26 mouse cellular contexts compared by ENCODE assay signal in the genomic region with DNA sequence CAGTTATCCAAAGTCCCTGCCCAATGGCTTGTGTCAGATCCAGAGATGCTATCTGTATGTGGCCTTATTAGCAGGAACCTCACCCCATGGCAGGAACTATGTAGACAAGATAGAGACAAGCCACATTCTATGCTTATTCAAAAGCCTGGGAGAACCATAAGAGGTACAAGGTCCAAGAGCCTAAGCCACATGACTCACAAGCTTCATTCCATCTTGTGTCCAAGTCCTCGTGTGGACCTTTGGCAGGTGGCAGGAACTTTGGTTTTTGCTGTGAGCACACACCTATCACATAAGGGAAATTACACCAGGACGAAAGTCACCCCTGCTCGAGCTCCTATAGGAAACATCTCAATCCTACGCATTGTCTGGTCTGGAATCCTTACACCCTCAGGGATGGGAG.
"Had no signal": no experiment of that assay in that cellular context is flagged by ENCODE, and none has a peak within 500 bp of the region (broad histone marks: within the 10 kb centered on the region; RNA-seq: fewer than 3 reads in every experiment).

No protein-coding gene starts in this region.

- H3K36me3 ChIP-seq: hindbrain, embryonic 10.5 days; hindbrain, embryonic 12.5 days; kidney, embryonic 15.5 days; limb, embryonic 13.5 days; limb, embryonic 15.5 days; liver, embryonic 12.5 days had no signal

- H3K9me3 ChIP-seq: hindbrain, embryonic 10.5 days; hindbrain, embryonic 12.5 days; kidney, embryonic 15.5 days; limb, embryonic 13.5 days; limb, embryonic 15.5 days; liver, embryonic 12.5 days had no signal

- ATAC-seq: hindbrain, embryonic 16.5 days; inflammation-experienced regulatory T-cells, adult 6 months; liver, embryonic 12.5 days had no signal

- H3K27ac ChIP-seq: gastrocnemius, adult 2 months; hindbrain, embryonic 10.5 days; hindbrain, embryonic 12.5 days; hindbrain, embryonic 14.5 days; kidney, embryonic 15.5 days; kidney, postnatal 0 days; limb, embryonic 13.5 days; limb, embryonic 15.5 days; liver, embryonic 12.5 days; liver, embryonic 14.5 days had no signal

- H3K4me2 ChIP-seq: heart, embryonic 11.5 days; hindbrain, embryonic 12.5 days; hindbrain, embryonic 14.5 days; kidney, embryonic 15.5 days; limb, embryonic 13.5 days; limb, embryonic 15.5 days; liver, embryonic 12.5 days had no signal

- DNase-seq: gastrocnemius, adult 2 months; gastrocnemius, postnatal 10 days; gastrocnemius, postnatal 25 days; heart, adult 18-20 months; heart, postnatal 10 days; heart, postnatal 4 days; kidney, adult 11 months; kidney, adult 2 months; kidney, adult 9 months; kidney, postnatal 14 days; kidney, postnatal 36 days; layer of hippocampus, adult 9-11 months; layer of hippocampus, postnatal 36 days; left cerebral cortex, postnatal 4 days had no signal

- H3K9ac ChIP-seq: hindbrain, embryonic 12.5 days; hindbrain, embryonic 14.5 days; kidney, embryonic 15.5 days; limb, embryonic 13.5 days; limb, embryonic 15.5 days; liver, embryonic 12.5 days; liver, embryonic 14.5 days had no signal

- H3K4me1 ChIP-seq: hindbrain, embryonic 12.5 days; kidney, embryonic 15.5 days; limb, embryonic 13.5 days; limb, embryonic 15.5 days; liver, embryonic 12.5 days had no signal

- H3K27me3 ChIP-seq: hindbrain, embryonic 12.5 days; limb, embryonic 13.5 days; limb, embryonic 15.5 days had no signal

- H3K4me3 ChIP-seq: gastrocnemius, adult 2 months; hindbrain, embryonic 10.5 days; hindbrain, embryonic 12.5 days; kidney, embryonic 15.5 days; limb, embryonic 13.5 days; limb, embryonic 15.5 days; liver, embryonic 12.5 days had no signal
